Mouse (Mus musculus): ENCODE results near the gene Ankrd52.

Gene Ankrd52

GRCm38 (mm10) chr10:128359226-128359625 lies 17.7 kb upstream of the Ankrd52 start:
- no peak for DNase-seq (ENCODE audit: low read depth, low spot score)
- Histone ChIP-seq H3K27me3 (ENCODE audit: control insufficient read depth, insufficient read depth, low read length, poor library complexity, severe bottlenecking) (no peaks in the 10 kb centered on the region), H3K36me3 (ENCODE audit: control insufficient read depth, insufficient read depth, low read length, poor library complexity, severe bottlenecking) (peaks cover 9% of the 10 kb centered on the region)

GRCm38 (mm10) chr10:128361836-128362235 lies 15.1 kb upstream of the Ankrd52 start:
- Histone ChIP-seq H3K27me3 (ENCODE audit: control insufficient read depth, insufficient read depth, low read length, poor library complexity, severe bottlenecking) (no peaks in the 10 kb centered on the region), H3K36me3 (ENCODE audit: control insufficient read depth, insufficient read depth, low read length, poor library complexity, severe bottlenecking) (peaks cover 4% of the 10 kb centered on the region; the same call in 1 of the 2 replicates)
- DNase-seq (ENCODE audit: low read depth, low spot score), result no peak

- no peaks in the 10 kb centered on the region for H3K27me3 ChIP-seq (ENCODE audit: control insufficient read depth, insufficient read depth, low read length, poor library complexity, severe bottlenecking)
- peak; percentile 63 for DNase-seq (ENCODE audit: low read depth, low spot score)
- peaks cover 4% of the 10 kb centered on the region; the same call in 1 of the 2 replicates for H3K36me3 ChIP-seq (ENCODE audit: control insufficient read depth, insufficient read depth, low read length, poor library complexity, severe bottlenecking)
These were observed 14.3 kb upstream of the Ankrd52 start for GRCm38 (mm10) chr10:128362568-128362967.

GRCm38 (mm10) chr10:128367899-128368401 lies 9.0 kb upstream of the Ankrd52 start:
- no peaks in the 10 kb centered on the region for H3K36me3 ChIP-seq (ENCODE audit: control insufficient read depth, insufficient read depth, low read length, poor library complexity, severe bottlenecking)
- no peak for DNase-seq (ENCODE audit: low read depth, low spot score)
- no peaks in the 10 kb centered on the region for H3K27me3 ChIP-seq (ENCODE audit: control insufficient read depth, insufficient read depth, low read length, poor library complexity, severe bottlenecking)

- Histone ChIP-seq H3K36me3 (ENCODE audit: control insufficient read depth, insufficient read depth, low read length, poor library complexity, severe bottlenecking) (no peaks in the 10 kb centered on the region), H3K27me3 (ENCODE audit: control insufficient read depth, insufficient read depth, low read length, poor library complexity, severe bottlenecking) (no peaks in the 10 kb centered on the region)
- peak; percentile 91 for DNase-seq (ENCODE audit: low read depth, low spot score)
These were observed 8.3 kb upstream of the Ankrd52 start, which contains the start of gene Coq10a for GRCm38 (mm10) chr10:128368402-128369217. Gene Coq10a, minus strand, starts transcription at chr10:128368997.

- Histone ChIP-seq H3K36me3 (ENCODE audit: control insufficient read depth, insufficient read depth, low read length, poor library complexity, severe bottlenecking) (no peaks in the 10 kb centered on the region), H3K27me3 (ENCODE audit: control insufficient read depth, insufficient read depth, low read length, poor library complexity, severe bottlenecking) (no peaks in the 10 kb centered on the region)
- no peak for DNase-seq (ENCODE audit: low read depth, low spot score)
These were observed 7.7 kb upstream of the Ankrd52 start for GRCm38 (mm10) chr10:128369218-128369543.

GRCm38 (mm10) chr10:128369599-128369998 lies 7.3 kb upstream of the Ankrd52 start:
- H3K36me3 ChIP-seq (ENCODE audit: control insufficient read depth, insufficient read depth, low read length, poor library complexity, severe bottlenecking), result no peaks in the 10 kb centered on the region
- DNase-seq (ENCODE audit: low read depth, low spot score), result no peak
- H3K27me3 ChIP-seq (ENCODE audit: control insufficient read depth, insufficient read depth, low read length, poor library complexity, severe bottlenecking), result no peaks in the 10 kb centered on the region

GRCm38 (mm10) chr10:128370021-128370420 lies 6.9 kb upstream of the Ankrd52 start:
- Histone ChIP-seq H3K27me3 (ENCODE audit: control insufficient read depth, insufficient read depth, low read length, poor library complexity, severe bottlenecking) (no peaks in the 10 kb centered on the region), H3K36me3 (ENCODE audit: control insufficient read depth, insufficient read depth, low read length, poor library complexity, severe bottlenecking) (no peaks in the 10 kb centered on the region)
- DNase-seq (ENCODE audit: low read depth, low spot score), result no peak

GRCm38 (mm10) chr10:128370601-128371000 lies 6.3 kb upstream of the Ankrd52 start:
- no peak for DNase-seq (ENCODE audit: low read depth, low spot score)
- Histone ChIP-seq H3K27me3 (ENCODE audit: control insufficient read depth, insufficient read depth, low read length, poor library complexity, severe bottlenecking) (no peaks in the 10 kb centered on the region), H3K36me3 (ENCODE audit: control insufficient read depth, insufficient read depth, low read length, poor library complexity, severe bottlenecking) (no peaks in the 10 kb centered on the region)

- DNase-seq (ENCODE audit: low read depth, low spot score), result no peak
- Histone ChIP-seq H3K27me3 (ENCODE audit: control insufficient read depth, insufficient read depth, low read length, poor library complexity, severe bottlenecking) (no peaks in the 10 kb centered on the region), H3K36me3 (ENCODE audit: control insufficient read depth, insufficient read depth, low read length, poor library complexity, severe bottlenecking) (no peaks in the 10 kb centered on the region)
These were observed 4.8 kb upstream of the Ankrd52 start for GRCm38 (mm10) chr10:128372142-128372541.

GRCm38 (mm10) chr10:128372989-128373748 lies 3.7 kb upstream of the Ankrd52 start:
- H3K27me3 ChIP-seq (ENCODE audit: control insufficient read depth, insufficient read depth, low read length, poor library complexity, severe bottlenecking), result no peaks in the 10 kb centered on the region
- H3K36me3 ChIP-seq (ENCODE audit: control insufficient read depth, insufficient read depth, low read length, poor library complexity, severe bottlenecking), result no peaks in the 10 kb centered on the region
- no peak for DNase-seq (ENCODE audit: low read depth, low spot score)

GRCm38 (mm10) chr10:128374393-128374792 lies 2.5 kb upstream of the Ankrd52 start:
- DNase-seq (ENCODE audit: low read depth, low spot score), result peak; percentile 53
- no peaks in the 10 kb centered on the region for H3K36me3 ChIP-seq (ENCODE audit: control insufficient read depth, insufficient read depth, low read length, poor library complexity, severe bottlenecking)
- no peaks in the 10 kb centered on the region for H3K27me3 ChIP-seq (ENCODE audit: control insufficient read depth, insufficient read depth, low read length, poor library complexity, severe bottlenecking)

- no peak for DNase-seq (ENCODE audit: low read depth, low spot score)
- Histone ChIP-seq H3K36me3 (ENCODE audit: control insufficient read depth, insufficient read depth, low read length, poor library complexity, severe bottlenecking) (0 out of 2 replicates have a peak, but pooled peaks cover 2% of the 10 kb centered on the region), H3K27me3 (ENCODE audit: control insufficient read depth, insufficient read depth, low read length, poor library complexity, severe bottlenecking) (no peaks in the 10 kb centered on the region)
These were observed 838 bp upstream of the Ankrd52 start for GRCm38 (mm10) chr10:128376099-128376454.

- Histone ChIP-seq H3K36me3 (ENCODE audit: control insufficient read depth, insufficient read depth, low read length, poor library complexity, severe bottlenecking) (peaks cover 2% of the 10 kb centered on the region; the same call in 1 of the 2 replicates), H3K27me3 (ENCODE audit: control insufficient read depth, insufficient read depth, low read length, poor library complexity, severe bottlenecking) (no peaks in the 10 kb centered on the region)
- no peak for DNase-seq (ENCODE audit: low read depth, low spot score)
These were observed 466 bp downstream of the Ankrd52 start for GRCm38 (mm10) chr10:128377222-128377939.
